Mouse (Mus musculus): Measurements from ENCODE around the gene Eya2.

DNA sequence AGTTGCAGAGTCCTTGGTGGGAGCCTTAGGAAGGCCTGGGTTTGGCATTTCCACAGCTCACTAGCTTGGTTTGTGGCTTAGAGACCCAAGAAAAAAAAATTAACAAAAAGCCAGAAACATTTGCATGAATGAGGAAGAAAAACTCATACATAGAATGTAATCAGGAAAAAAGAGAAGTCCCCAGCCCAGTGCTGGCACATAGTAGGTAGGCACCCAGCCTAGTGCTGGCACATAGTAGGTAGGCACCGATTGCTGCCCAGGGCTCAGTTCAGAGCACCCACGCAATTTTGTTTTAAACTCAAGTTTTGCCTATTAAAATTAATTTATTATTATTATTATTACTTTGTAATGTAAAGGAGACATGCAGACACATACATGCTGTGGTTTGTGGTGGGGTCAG lies 49.1 kb upstream of the Eya2 start:
- TF ChIP-seq CTCF (IDR thresholded peaks at IDR 0.05; ENCODE audit: control insufficient read depth, insufficient read depth, insufficient replicate concordance, low read depth, low read length): no peak
- TF ChIP-seq POLR2A (IDR thresholded peaks at IDR 0.05; ENCODE audit: control insufficient read depth, low read depth, low read length): no peak
